Mouse (Mus musculus) T-helper 17 cell (primary cell): ENCODE measurements at regions not wholly inside any gene's neighbourhood (a gene's known extent, or its start where the extent isn't known, plus 50 kb on each side); places are given as distances from the start of the nearest gene placed in this dataset.

Experiments used
- in situ Hi-C, 2 experiments: fragments of 300-600 bp; cut with MboI, MseI; formaldehyde crosslinking; loops; 1 replicate in 1 of 2; 2 replicates in 1 of 2; pipeline ENCODE4 v1.15.1; 2025; ENCODE audit warnings: high pct_unique_total_duplicates in 2 of 2

DNA sequence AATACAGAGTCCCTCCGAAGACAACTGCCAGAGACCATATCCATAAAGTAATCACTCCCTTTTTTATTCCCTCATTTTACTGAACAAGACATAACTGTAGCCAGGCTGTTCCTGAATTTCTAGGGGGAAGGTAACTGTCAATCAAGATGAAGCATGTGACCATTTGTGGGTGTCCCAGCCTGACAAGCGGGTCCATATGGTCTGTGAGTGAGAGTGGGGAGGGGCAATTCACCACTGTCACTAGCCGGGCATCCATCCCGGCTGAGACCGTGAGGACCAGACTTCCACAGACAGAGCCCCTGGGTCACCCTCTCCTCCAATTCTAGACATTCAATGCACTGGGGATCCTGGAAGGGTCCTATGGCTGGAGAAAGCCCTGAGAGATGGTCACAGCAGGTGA, 54.6 kb downstream of the Gm11733 start:
- in situ Hi-C loops = no loop called here

DNA sequence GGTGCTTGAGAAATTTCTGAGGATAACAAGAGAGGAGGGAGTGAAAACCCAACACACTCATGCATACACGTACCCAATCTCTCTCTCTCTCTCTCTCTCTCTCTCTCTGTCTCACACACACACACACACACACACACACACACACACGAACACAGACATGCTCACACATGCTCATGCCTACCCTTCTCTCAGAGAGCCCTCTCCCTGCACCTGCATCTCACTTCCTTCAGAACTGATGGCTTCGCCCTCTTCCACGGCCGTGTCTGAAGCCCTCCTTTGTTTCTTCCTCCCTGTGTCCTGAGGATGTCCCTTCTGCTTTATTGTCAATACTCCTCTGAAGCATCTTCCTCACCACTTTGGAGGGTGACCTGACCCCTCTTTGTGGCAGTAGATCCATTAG, 56.4 kb downstream of the Gm11733 start:
- in situ Hi-C loops = no loop called here

DNA sequence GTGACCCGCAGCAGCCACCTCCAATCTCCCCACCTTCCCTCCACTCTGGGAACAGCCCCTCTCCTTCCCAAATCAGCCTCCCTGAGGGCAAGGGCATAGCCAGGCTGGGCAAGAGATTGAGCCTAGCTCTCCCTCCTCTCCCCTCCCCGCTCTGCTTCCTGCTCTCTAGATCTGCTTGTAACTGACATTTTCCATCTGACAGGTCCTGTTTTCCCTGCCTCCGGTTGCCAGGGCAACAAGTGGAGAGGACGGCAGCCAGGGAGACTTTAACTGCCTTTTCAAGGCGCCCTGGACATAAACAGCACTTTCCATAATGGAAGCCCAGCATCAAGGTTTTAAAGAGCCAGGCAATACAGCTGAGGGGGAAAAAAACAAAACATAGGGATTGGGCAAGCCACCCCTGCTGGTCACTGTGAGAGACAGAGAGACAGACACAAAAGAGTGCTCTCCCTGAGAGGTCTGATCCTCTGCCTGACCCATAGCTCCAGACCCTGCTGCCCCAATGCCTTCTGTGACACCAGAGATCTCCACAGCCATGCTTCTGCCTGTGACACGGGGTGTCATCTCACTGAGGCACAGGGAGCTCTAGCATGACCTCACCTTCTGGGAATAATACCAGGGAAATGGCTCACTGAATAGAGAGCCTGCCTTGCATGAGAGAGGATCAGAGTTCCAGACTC, 57.2 kb downstream of the Gm11733 start:
- in situ Hi-C loops = no loop called here

DNA sequence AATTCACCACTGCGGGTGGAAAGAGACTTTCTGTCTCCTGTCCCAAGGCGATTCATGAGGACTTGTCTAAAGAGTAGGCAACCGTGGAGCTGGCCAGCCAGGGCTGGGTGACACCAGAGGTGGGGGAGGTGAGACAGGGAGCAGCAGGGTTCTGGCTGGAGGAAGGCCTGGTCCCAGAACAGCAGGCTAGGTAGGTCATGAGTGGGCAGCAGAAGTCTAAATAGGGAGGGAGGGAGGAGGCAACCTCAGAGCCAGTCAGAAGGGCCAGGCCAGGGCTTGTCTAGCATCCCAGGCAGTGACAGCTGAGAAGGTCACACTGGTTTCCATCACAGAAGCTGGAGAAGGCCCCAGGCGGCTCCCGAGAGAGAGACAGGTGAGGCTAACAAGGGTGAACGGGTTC, 59.0 kb downstream of the Gm11733 start:
- in situ Hi-C loops = no loop called here

DNA sequence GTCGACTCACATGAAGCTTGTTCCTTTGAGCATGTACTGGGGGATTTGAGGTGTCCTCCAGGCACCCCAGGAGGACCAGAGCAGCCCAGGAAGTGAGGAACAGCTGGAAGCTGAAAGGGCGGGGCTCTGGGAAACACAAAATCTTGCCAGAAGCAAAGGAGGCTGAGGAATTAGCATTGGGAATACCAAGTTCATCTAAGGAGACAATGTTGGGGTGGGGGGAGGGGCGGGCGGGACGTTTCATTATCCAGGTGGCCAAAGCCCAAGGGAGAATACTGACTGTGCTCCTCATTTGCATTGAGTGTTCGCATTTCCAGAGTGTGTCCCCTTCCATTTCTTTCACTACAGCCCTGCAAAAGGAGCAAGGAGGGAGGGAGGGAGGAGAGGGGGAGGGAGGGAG, 60.3 kb downstream of the Gm11733 start:
- in situ Hi-C loops = no loop called here

DNA sequence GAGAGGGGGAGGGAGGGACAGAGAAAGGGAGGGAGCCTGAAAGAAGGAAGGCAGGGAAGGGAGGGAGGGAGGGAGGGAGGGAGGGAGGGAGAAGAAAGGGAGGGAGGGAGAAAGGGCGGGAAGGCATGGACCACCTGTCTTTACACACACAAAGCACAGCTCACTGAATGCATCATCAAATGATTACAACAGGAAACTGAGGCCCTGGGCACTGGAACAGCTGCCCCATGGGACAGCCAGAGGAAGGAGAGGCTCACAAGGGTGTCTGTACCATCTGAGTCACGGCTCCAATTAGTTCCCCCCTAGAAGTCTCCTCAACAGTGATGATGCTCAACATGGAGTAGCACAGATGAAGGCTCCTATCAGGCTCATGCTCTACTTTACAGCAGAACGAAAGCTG, 60.8 kb downstream of the Gm11733 start:
- in situ Hi-C loops = no loop called here

DNA sequence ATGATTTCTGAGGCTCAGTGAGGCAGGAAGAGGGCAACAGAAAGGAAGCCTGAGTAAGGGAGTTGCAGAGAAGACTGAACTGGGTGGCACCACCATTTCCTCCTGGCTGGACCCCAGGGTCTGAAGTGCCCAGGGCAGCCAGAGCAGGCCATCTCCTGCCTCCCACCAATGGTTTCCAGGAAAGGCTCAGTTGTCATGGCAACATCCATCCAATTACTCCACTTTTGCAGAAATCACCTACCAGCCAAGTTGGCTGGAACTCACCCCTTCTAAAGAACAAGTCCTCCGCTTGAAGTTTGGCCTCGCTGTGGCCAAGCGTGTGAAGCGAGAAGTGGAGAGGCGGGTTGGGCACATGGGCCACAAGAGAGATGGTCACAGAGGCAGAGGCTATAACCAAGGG, 67.8 kb downstream of the Gm11733 start:
- in situ Hi-C loops = no loop called here

DNA sequence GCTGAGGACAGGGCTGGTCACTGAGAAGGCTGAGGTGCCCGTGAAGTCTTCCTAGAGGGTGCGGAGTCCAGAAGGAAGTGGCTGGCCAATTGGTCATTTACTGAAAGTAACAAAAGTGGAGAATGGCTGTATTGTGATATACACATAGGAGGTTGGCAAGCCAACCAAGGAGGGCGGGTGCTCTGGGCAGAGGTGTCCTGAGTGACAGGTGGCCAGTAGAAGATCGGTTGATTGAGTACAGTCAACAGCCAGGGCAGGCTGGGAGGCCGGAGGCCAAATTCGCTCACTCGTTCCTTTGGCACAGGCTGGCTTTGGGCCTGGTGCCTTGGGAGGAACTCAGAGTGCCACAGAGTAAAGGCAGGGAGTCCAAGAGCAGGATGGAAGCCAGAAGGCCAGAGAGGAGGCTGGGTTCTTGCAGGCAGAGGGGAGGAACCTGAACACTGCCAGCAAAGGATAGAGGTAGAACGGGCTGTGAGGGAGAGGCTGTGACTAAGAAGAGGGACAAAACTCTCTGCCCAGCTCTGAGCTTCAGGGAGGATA, 68.3 kb downstream of the Gm11733 start:
- in situ Hi-C loops = no loop called here

DNA sequence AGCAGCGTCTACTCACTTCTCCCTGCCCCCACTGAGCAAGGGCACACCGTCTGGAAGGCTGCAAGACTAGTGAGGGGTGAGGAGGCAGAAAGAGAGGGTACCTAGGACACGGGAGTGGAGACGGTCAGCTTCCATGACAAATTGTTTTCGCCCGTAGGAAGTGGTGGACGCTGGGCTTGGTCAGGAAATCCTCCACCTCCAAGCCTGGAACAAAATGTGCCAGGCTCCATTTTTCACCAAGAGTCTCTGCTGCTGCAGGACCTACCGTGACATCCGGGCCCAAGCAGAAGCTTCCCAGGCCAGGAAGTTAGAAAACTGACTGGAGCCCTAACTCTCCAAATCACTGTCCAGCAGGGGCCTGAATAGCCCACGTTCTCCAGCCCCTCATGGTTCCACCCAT, 69.9 kb downstream of the Gm11733 start:
- in situ Hi-C loops = no loop called here

DNA sequence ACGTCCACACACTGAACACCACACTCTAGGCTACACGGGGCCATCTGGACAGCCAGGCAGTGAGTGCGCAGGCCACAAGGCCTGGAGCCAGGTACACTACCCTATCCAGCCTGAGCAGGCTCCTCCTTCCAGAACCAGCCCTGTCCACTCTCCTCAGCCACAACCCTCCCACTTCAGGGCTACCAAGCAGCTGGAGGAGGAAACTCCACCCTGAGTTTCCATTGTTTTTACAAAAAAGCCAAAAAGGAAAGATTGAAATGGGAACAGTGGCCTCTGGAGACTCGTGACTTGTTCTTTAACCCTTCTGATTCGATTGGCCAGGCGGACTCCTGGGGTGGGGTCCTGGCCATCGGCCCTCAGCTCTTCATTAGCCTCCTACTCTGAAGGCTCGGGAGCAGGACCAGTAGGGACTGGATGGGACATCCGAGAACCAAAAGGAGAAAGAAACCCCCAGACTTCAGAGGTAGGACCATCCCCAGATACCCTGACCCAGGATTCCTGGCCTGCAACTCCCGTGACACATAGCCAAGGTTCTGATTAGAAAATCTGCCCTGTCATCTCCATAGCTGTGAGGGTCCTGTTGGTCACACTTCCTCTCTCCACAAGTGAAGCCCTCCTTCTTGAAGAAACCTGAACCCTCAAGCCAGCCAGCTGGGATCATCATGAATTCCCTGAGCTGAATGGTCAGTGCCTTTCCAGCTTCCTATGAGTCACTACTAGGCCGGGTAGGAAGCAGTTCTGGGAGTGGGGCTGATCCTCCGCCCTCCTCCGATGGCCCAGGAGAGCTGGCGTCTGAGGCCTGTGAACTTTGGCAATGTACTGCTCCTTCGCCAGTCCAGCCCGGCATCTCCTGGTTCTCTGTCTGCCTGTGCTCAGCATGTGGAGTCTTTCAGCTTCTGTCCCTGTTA, 73.6 kb downstream of the Gm11733 start:
- in situ Hi-C loops = loop anchor here in 1 of 2 experiments (5.0 kb wide), 1 partner anchor 1765 kb away; no protein-coding TSS in a partner anchor

DNA sequence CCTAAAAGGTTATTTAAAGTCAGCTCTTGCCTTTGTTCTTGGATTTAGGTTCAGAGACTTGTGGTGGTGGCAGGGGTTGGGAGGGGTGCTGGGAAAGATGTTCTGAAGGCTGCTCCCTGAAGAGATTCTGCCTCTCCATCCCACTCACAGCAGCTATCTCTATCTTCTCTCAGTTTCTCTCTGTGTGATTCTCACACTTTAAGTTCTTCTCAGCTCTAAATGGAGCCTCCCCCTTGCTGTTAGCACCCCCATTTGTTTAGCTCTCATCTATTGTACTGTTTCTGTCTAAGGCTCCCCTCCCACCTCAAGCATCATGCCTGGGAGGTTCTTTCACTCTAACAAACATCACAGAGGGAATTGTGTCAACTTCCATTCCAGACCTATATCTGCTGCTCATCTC, 75.7 kb downstream of the Gm11733 start:
- in situ Hi-C loops = loop anchor here in 1 of 2 experiments (5.0 kb wide), 1 partner anchor 1768 kb away; no protein-coding TSS in a partner anchor

DNA sequence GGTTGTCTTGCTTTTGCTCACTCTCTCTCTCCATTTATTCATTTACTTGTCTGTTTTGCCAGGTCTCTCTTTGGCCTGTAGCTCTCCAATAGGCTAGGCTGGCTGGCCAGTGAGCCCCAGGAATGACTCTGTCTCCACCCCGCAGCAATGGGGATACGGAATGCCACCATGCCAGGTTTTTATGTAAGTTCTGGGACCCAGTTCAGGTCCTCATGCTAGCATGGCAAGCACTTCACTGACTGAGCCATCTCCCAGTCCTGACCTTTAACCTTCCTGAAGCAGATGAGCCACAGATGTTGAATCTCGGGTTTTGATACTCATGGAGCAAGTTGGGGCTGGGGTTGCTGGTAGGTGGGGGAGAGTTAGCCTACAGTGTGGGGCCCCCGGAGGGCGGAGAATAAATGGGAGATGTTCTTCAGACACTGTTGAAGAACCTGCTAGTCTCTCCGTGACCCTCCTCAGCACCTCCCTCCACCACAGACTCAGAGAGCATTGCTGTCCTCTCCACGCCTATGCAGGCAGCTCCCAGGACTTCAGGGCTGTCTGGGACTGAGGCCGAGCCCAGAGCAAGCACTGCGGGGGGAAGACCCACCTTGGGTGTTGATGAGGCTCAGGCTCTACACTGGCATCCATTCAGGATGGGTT, 83.9 kb downstream of the Gm11733 start:
- in situ Hi-C loops = no loop called here

DNA sequence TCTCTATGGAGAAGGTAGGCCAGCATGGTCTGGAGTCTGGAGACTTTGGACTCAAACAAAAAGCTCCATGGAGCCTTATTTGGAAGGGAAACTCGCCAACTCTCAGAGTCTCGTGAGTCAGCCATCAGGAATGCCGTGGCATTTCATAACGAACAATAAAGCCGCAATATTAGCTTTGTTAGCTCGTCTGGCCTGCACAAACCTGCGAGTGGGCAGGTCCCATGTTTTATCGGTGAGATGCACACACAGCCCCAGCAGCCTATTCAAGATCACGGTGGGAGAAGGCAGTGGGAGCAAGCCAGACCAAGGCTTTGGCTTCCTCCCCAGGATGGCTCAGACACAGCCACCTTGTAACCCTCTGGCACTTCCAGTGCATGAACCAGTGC, 84.4 kb downstream of the Gm11733 start:
- in situ Hi-C loops = no loop called here

DNA sequence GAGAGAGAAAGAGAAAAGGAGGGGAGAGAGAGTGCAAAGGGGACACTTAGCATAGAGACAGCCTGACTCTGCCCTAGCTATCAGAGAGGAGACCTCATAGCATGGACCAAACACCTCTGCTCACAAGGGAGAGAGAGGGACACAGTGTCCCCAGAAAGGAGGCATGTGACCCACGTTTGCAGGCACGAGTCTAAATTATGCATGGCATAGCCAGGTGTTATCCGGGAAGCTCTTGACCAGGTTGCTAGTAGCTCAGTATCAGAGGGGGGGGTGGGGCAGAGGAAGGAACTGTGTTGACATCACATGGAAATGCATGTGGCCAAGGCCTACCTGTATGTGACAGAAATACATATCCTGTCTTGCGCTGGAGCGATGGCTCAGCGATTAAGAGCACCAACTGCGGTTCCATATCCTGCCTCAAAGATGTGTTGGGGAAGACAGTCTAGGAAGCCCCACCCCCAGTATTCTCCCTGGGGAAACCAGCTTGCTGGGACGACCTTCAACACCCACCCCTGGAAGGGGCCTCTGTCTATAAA, 84.5 kb upstream of the Tnrc6c start:
- in situ Hi-C loops = no loop called here

DNA sequence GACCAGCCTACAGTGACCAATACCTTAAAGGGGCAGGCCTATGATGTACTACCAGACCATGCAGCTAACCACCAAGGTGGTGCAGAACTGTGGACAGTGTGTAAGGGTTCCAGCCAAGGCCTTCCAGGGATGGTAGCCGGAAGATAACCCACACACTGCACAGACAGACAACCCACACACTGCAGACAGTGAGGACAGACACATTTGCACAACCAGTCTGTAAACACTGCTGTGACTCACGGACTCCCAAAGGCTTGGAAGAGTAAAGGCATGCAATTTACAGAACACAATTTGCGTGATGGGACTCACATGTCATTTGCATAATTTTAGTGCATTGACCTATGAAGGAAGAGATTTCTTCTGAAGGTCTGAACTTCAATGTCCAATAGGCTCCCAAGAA, 82.2 kb upstream of the Tnrc6c start:
- in situ Hi-C loops = no loop called here

DNA sequence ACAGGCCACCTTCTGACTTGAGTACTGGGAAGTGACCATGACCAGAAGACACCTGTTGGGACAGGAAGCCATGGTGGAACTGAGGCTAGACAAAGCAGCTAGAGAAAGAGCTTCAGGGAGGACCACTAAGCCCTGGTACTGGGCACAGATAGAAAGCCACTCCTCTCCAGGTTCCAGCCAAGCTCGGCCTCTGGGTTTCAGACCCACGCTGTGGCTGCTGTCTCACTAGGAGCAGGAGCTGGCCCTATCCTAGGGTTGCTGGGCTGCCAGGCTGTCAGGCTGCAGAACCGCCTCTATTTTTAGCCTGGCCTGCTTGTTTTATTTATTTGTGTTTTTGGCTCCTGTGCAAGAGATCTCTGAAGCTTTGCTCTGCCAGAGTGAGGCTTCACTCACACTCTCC, 79.4 kb upstream of the Tnrc6c start:
- in situ Hi-C loops = no loop called here

DNA sequence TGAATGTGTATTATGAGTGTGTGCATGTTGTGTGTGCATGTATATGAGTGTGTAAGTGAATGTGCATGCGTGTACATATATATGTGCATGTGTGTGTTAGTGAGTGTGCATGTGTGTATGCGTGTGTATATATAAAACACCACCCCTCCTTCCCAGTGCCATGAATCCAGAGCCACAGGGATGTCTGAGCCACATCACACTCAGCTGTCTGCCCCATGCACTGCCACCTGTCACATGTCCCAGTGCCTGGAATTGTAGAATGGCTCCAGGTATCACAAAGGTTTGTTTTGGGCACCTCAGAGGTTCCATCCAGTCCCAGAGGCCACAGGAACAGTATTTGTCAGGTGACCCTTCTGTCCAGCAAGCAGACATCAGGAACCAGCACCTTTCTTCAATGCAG, 75.0 kb upstream of the Tnrc6c start:
- in situ Hi-C loops = no loop called here

DNA sequence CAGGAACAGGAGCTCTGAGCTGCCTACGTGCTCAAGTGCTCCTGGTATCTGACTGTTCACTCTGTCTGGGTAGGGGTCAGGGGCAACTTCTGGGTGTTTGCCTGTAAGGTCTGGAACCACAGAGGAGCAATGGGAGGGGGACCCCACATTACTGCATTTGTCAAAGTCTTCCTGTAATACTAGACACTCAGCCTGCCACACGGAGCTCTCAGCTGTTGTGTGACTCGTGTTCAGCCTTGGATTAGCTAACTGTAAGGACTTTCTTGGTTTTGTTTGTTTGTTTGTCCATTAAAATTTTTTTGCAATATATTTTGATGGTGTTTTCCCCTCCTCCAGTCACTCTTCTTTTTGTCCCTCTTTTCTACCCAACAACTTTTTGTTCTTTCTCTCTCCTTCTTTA, 74.4 kb upstream of the Tnrc6c start:
- in situ Hi-C loops = no loop called here

DNA sequence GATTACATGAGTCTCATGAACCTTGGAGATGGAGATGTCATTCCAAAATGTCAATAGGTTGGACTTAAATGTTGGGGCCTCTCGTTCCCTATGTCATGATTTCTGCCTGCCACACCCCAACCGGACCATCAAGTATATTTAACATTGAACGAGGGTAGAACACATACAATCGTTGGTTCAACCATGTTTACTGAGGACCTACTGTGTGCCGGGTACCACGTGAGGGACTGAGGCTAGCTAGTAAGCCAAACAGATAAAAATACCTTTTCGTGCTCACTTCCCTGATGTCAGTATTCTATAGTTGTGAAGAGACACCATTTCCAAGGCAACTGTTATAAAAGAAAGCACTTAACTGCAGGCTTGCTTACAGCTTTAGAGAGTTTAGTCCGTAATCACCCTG, 70.6 kb upstream of the Tnrc6c start:
- in situ Hi-C loops = no loop called here

DNA sequence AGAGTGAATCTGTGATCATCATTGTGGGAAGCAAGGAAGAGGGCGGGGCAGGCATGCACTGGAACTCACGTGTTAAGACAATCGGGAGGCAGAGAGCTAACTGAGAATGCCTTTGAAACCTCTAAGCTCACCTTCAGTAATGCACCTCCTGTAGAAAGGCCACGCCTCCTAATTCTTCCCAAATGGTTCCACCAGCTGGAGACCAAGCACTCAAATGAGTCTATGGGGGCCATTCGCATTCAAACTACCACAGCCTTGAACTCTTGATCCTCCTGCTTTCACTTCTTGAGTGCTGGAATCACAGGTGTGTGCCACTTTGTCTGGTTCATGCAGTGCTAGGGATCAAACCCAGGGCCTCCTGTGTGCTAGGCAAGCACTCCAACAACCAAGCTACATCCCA, 68.5 kb upstream of the Tnrc6c start:
- in situ Hi-C loops = no loop called here

DNA sequence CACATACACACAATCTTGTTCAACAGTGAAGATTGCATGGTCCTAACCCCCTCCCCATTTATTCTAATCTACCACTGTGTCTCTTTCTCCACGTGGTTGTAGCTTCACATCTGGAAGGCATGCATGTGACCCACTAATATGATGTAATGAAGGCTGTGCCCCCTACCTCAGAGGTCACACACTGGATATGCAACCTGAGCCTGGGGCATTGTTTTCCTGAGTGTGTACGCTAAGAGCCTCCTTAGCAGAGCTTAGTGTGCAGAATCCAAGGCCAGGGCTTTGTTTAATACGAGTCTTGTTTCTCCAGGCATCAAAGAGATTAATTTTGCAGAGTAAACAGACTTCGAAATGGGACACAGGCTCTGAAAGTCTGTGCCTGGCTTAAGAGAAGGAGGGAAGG, 68.0 kb upstream of the Tnrc6c start:
- in situ Hi-C loops = no loop called here

DNA sequence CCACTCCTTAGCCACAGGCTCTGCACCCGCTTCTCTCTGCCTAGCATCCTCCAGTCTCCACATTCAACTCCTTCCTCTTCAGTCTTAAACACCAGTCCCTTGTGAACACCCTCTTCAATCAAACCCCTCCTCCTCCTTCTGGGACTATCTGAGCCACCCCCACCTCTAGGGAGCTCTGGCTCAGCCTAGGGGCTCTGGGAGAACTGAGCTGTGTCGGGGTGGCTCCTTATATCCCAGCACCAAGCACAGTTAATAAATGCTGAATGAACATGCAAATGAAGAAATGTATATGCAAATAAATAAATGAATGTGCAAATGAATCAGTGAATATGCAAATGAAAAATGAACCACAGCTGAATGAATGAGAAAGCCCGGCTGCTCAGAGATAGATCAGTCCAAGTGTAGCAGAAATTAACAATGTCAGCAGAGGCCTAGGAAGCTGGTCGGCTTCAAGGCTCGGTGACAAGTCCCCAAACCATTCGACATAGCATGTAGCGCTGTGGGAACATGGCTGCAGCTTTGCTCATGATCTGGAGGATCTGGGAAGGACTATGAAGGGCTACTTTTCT, 67.1 kb upstream of the Tnrc6c start:
- in situ Hi-C loops = no loop called here
